Mouse (Mus musculus) MEL (cell line): ENCODE results near the gene Ap2a1. TPM values are rescaled to one million over a fixed set of nuclear protein-coding genes. Genes with fewer than 3 reads are reported as not detected.
A peak's percentile ranks its signal among the peaks of the same experiment; 100 is the strongest.

ENCODE experiments used
- DNase-seq: peaks from one replicate; pipeline ENCODE4 v3.0.0; 2011; ENCODE audit warnings: low read depth, low spot score
- H3K27ac ChIP-seq: 2 replicates; pipeline ENCODE4 v1.5.1; 2012; ENCODE audit warnings: low read depth, mild to moderate bottlenecking, control low read depth, low read length, moderate library complexity; ENCODE audit not compliant: control insufficient read depth
- H3K27me3 ChIP-seq, 2 experiments: fragments of 150-350 bp in 1 of 2; sonication (generic) in 1 of 2; 2 replicates each; pipeline ENCODE4 v1.6.1; 2012; ENCODE audit warnings: low read length in 2 of 2, mild to moderate bottlenecking in 2 of 2, improper control_type of control experiment in 1 of 2, moderate library complexity in 1 of 2; ENCODE audit not compliant: insufficient read depth in 2 of 2, control insufficient read depth in 1 of 2
- H3K36me3 ChIP-seq, 2 experiments: 2 replicates each; pipeline ENCODE4 v1.6.1; 2012 to 2014; ENCODE audit warnings: low read length in 2 of 2, improper control_type of control experiment in 1 of 2, inconsistent platforms in 1 of 2, mild to moderate bottlenecking in 1 of 2; ENCODE audit not compliant: insufficient read depth in 2 of 2, control insufficient read depth in 1 of 2
- H3K4me1 ChIP-seq, 2 experiments: fragments of 150-350 bp in 1 of 2; sonication (generic) in 1 of 2; 2 replicates each; pipeline ENCODE4 v1.6.1; 2012; ENCODE audit warnings: low read length in 2 of 2, improper control_type of control experiment in 1 of 2, mild to moderate bottlenecking in 1 of 2; ENCODE audit not compliant: insufficient read depth in 2 of 2, control insufficient read depth in 1 of 2
- H3K4me3 ChIP-seq, 2 experiments: fragments of 150-350 bp in 1 of 2; sonication (generic) in 1 of 2; 2 replicates each; pipeline ENCODE4 v1.5.1; 2012; ENCODE audit warnings: low read depth in 2 of 2, low read length in 2 of 2, mild to moderate bottlenecking in 2 of 2, moderate library complexity in 2 of 2, control low read depth in 1 of 2, improper control_type of control experiment in 1 of 2; ENCODE audit not compliant: control insufficient read depth in 1 of 2, insufficient read depth in 1 of 2
- H3K79me2 ChIP-seq: 2 replicates; pipeline ENCODE4 v1.6.1; 2012; ENCODE audit warnings: mild to moderate bottlenecking, low read length, moderate library complexity; ENCODE audit not compliant: control insufficient read depth, poor library complexity, insufficient read depth
- H3K9ac ChIP-seq: 2 replicates; pipeline ENCODE4 v1.6.1; 2012; ENCODE audit warnings: low read depth, mild to moderate bottlenecking, control low read depth, low read length, moderate library complexity; ENCODE audit not compliant: control insufficient read depth, poor library complexity, severe bottlenecking
- H3K9me3 ChIP-seq: fragments of 150-350 bp; sonication (generic); replicated peaks from 2 replicates; pipeline ENCODE4 v1.6.1; 2012; ENCODE audit warnings: mild to moderate bottlenecking, low read length, improper control_type of control experiment, moderate library complexity; ENCODE audit not compliant: insufficient read depth
- CTCF ChIP-seq, 3 experiments: IDR thresholded peaks in 2 of 3; conservative IDR thresholded peaks in 1 of 3; 2 replicates each; pipeline ENCODE4 v1.5.1; 2011 to 2012; ENCODE audit warnings: low read length in 3 of 3, low read depth in 2 of 3, mild to moderate bottlenecking in 2 of 3, improper control_type of control experiment in 1 of 3, inconsistent platforms in 1 of 3, mixed read lengths in 1 of 3, moderate library complexity in 1 of 3; ENCODE audit not compliant: control insufficient read depth in 1 of 3, insufficient read depth in 1 of 3, poor library complexity in 1 of 3, severe bottlenecking in 1 of 3
- GABPA ChIP-seq: IDR thresholded peaks from 2 replicates; pipeline ENCODE4 v1.6.1; 2012; ENCODE audit warnings: low read depth, mild to moderate bottlenecking, inconsistent platforms, low read length, improper control_type of control experiment, moderate library complexity
- MAZ ChIP-seq: IDR thresholded peaks from 2 replicates; pipeline ENCODE4 v1.6.1; 2012; ENCODE audit warnings: low read depth, mild to moderate bottlenecking, inconsistent platforms, low read length, improper control_type of control experiment
- MEF2A ChIP-seq: IDR thresholded peaks from 2 replicates; pipeline ENCODE4 v1.6.1; 2014; ENCODE audit warnings: low read depth, mild to moderate bottlenecking, inconsistent platforms, low read length, improper control_type of control experiment; ENCODE audit not compliant: poor library complexity, insufficient replicate concordance, severe bottlenecking; ENCODE audit errors: extremely low read depth
- MXI1 ChIP-seq: IDR thresholded peaks from 2 replicates; pipeline ENCODE4 v1.6.1; 2011; ENCODE audit warnings: mild to moderate bottlenecking, low read depth, low read length, improper control_type of control experiment
- POLR2AphosphoS5 ChIP-seq: IDR thresholded peaks from 2 replicates; pipeline ENCODE4 v1.6.1; 2012; ENCODE audit warnings: low read depth, borderline replicate concordance, mild to moderate bottlenecking, inconsistent platforms, low read length, moderate library complexity, mixed read lengths
- RAD21 ChIP-seq: IDR thresholded peaks from 2 replicates; pipeline ENCODE4 v1.6.1; 2011; ENCODE audit warnings: mild to moderate bottlenecking, low read depth, low read length, improper control_type of control experiment
- SMC3 ChIP-seq: IDR thresholded peaks from 2 replicates; pipeline ENCODE4 v1.6.1; 2011; ENCODE audit warnings: low read depth, low read length, improper control_type of control experiment
- USF1 ChIP-seq: IDR thresholded peaks from 2 replicates; pipeline ENCODE4 v1.6.1; 2014; ENCODE audit warnings: low read depth, mild to moderate bottlenecking, inconsistent platforms, low read length, improper control_type of control experiment, moderate library complexity
- ZMIZ1 ChIP-seq: IDR thresholded peaks from 2 replicates; pipeline ENCODE4 v1.6.1; 2012; ENCODE audit warnings: low read depth, mild to moderate bottlenecking, inconsistent platforms, low read length, improper control_type of control experiment, moderate library complexity
- ZNF384 ChIP-seq: IDR thresholded peaks from 2 replicates; pipeline ENCODE4 v1.6.1; 2012; ENCODE audit warnings: low read depth, mild to moderate bottlenecking, inconsistent platforms, low read length, improper control_type of control experiment
- polyA plus RNA-seq, 2 experiments: library from polyadenylated mRNA; stranded (reverse) in 1 of 2; unstranded in 1 of 2; fragments of >175 nt in 1 of 2; fragments of >200 nt in 1 of 2; gene quantifications; 2 replicates each; pipeline versions ENCODE4 v1.2.1 to v1.2.4; 2012; ENCODE audit warnings: low replicate concordance in 2 of 2, low read depth in 1 of 2; ENCODE audit not compliant: insufficient read length in 2 of 2, insufficient read depth in 1 of 2, missing spikeins in 1 of 2
- total RNA-seq: library from RNA; depleted of rRNA; stranded (reverse); fragments of 300-350 nt; gene quantifications from 2 replicates; pipeline ENCODE4 v1.2.3, GENCODE M21; 2012

Gene Ap2a1
- total and polyA plus RNA-seq, 3 experiments, result 54.0 to 107 (median 73.1) TPM

DNA sequence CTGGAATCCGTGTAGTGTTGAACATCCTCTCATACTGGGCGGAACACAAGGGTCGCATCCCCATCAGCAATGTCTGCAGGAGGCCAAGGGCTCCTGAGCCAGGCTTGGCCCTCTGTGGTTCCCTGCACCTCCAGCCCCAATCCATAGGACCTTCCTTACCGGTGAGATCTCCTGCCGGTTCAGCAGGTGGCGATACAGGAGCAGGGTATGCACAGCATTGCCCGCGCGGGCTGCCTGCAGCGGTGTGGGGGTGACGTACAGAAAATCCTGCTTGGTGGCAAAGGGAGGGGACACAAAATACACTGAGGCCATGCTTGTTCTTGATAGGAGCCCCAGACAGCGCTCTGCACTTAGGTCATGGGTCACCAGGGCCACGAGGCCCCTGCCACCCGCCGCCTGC is 37.3 kb upstream of the Ap2a1 start:
- Histone ChIP-seq H3K4me3 (no peak overlapping the region), H3K27ac (no peak overlapping the region), H3K36me3 (no peaks in the 10 kb centered on the region), H3K9ac (no peak overlapping the region), H3K27me3 (no peaks in the 10 kb centered on the region), H3K79me2 (no peaks in the 10 kb centered on the region), H3K4me1 (peaks cover 0 to 3% of the 10 kb centered on the region in 2 experiments; a peak in 1 of 4 replicates), H3K9me3 (no peaks in the 10 kb centered on the region)
- no peak for DNase-seq
- TF ChIP-seq ZMIZ1 (no peak), USF1 (no peak), MAZ (no peak), ZNF384 (no peak)

DNA sequence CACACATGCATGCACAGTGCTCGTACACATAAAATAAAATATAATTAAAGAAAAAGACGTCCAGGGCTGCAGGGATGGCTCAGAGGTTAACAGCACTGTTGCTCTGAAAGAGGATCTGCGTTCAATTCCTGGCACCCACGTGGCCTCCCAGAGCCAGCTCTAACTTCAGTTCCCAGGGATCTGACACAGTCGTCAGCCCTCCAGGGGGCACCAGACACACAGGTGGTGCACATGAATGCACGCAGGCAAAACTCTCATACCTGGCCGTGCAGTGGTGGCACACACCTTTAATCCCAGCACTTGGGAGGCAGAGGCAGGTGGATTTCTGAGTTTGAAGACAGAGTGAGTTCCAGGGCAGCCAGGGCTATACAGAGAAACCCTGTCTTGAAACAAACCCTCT is 36.7 kb upstream of the Ap2a1 start:
- Histone ChIP-seq H3K27ac (no peak overlapping the region), H3K27me3 (no peaks in the 10 kb centered on the region), H3K79me2 (no peaks in the 10 kb centered on the region), H3K4me3 (no peak overlapping the region), H3K9ac (no peak overlapping the region), H3K36me3 (no peaks in the 10 kb centered on the region), H3K9me3 (no peaks in the 10 kb centered on the region), H3K4me1 (peaks cover 0 to 6% of the 10 kb centered on the region in 2 experiments; a peak in 1 of 4 replicates)
- TF ChIP-seq GABPA (no peak), SMC3 (peak; percentile 34), USF1 (0 out of 2 replicates have a peak, but pooled peaks have one; percentile 28), RAD21 (peak; percentile 32), CTCF (IDR thresholded peaks at IDR 0.05 in 2 of 3, conservative IDR thresholded peaks at IDR 0.05 in 1 of 3; ENCODE audit: control insufficient read depth in 1 of 3, insufficient read depth in 1 of 3, low read depth in 2 of 3, low read length in 3 of 3, poor library complexity in 1 of 3, severe bottlenecking in 1 of 3) (peak; percentile 21 to 66 (median 51); a peak in 5 of 6 replicates), ZMIZ1 (no peak), MXI1 (0 out of 2 replicates have a peak, but pooled peaks have one; percentile 30)
- peak; percentile 28 for DNase-seq

DNA sequence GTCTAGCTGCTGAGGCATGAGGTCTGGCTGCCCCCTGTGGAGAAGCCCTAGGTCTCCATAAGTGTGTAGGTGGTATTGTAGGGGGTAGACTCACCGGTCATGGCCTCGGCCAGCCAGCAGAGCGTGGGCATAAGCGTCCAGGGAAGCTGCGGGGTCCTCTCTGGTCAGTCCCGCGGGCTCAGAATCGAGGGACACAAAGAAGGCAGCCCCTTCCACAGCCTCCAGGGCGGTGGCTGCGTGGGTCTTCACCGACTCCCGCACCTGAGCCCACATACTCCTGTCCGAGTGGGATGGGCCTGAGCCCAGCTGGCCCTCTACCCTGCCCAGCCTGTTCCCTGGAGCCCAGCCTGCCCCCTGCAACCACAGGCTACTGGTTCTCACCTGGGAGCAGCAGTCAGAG is 35.7 kb upstream of the Ap2a1 start:
- DNase-seq, result no peak
- Histone ChIP-seq H3K36me3 (no peaks in the 10 kb centered on the region), H3K27me3 (no peaks in the 10 kb centered on the region), H3K79me2 (no peaks in the 10 kb centered on the region), H3K4me3 (no peak overlapping the region), H3K27ac (no peak overlapping the region), H3K4me1 (peaks cover 0 to 4% of the 10 kb centered on the region in 2 experiments; a peak in 1 of 4 replicates), H3K9ac (no peak overlapping the region), H3K9me3 (no peaks in the 10 kb centered on the region)
- TF ChIP-seq POLR2AphosphoS5 (no peak), MEF2A (no peak)
